Mouse (Mus musculus) cerebellum, adult 9-10 months (tissue): ENCODE data around the gene Fkbp15.

ENCODE experiments used
- DNase-seq: peaks from one replicate; pipeline ENCODE4 v3.0.0; 2022

Fkbp15 gene

GRCm38 (mm10) chr4:62313641-62314211 lies 46.6 kb downstream of the Fkbp15 start:
- DNase-seq = no peak

GRCm38 (mm10) chr4:62312821-62313220 lies 47.5 kb downstream of the Fkbp15 start:
- DNase-seq = no peak

- no peak for DNase-seq
Observed at GRCm38 (mm10) chr4:62308406-62308805, 51.9 kb downstream of the Fkbp15 start.

GRCm38 (mm10) chr4:62306840-62307239 lies 53.5 kb downstream of the Fkbp15 start:
- no peak for DNase-seq

GRCm38 (mm10) chr4:62306301-62306700 lies 54.0 kb downstream of the Fkbp15 start:
- DNase-seq = no peak

- DNase-seq = no peak
Observed at GRCm38 (mm10) chr4:62303288-62303687, 57.1 kb downstream of the Fkbp15 start.

GRCm38 (mm10) chr4:62302795-62303194 lies 57.6 kb downstream of the Fkbp15 start:
- DNase-seq = no peak

- DNase-seq = no peak
Observed at GRCm38 (mm10) chr4:62300001-62300400, 60.3 kb downstream of the Fkbp15 start.

GRCm38 (mm10) chr4:62297280-62298130 lies 62.8 kb downstream of the Fkbp15 start:
- DNase-seq = no peak

- no peak for DNase-seq
Observed at GRCm38 (mm10) chr4:62294741-62295140, 65.6 kb downstream of the Fkbp15 start.

GRCm38 (mm10) chr4:62293219-62293861 lies 67.0 kb downstream of the Fkbp15 start:
- no peak for DNase-seq

GRCm38 (mm10) chr4:62292461-62293180 lies 67.7 kb downstream of the Fkbp15 start:
- DNase-seq = peak; percentile 69

GRCm38 (mm10) chr4:62290816-62291505 lies 69.4 kb downstream of the Fkbp15 start:
- DNase-seq = no peak

- DNase-seq = no peak
Observed at GRCm38 (mm10) chr4:62289226-62289625, 71.1 kb downstream of the Fkbp15 start.

- no peak for DNase-seq
Observed at GRCm38 (mm10) chr4:62286992-62287900, 73.1 kb downstream of the Fkbp15 start.

GRCm38 (mm10) chr4:62286257-62286991 lies 73.9 kb downstream of the Fkbp15 start:
- DNase-seq = peak; percentile 78

- no peak for DNase-seq
Observed at GRCm38 (mm10) chr4:62285576-62285975, 74.8 kb downstream of the Fkbp15 start.

GRCm38 (mm10) chr4:62282969-62283368 lies 77.4 kb downstream of the Fkbp15 start:
- DNase-seq = no peak

GRCm38 (mm10) chr4:62281319-62281718 lies 79.0 kb downstream of the Fkbp15 start:
- DNase-seq = no peak

- DNase-seq = no peak
Observed at GRCm38 (mm10) chr4:62278081-62278480, 82.3 kb downstream of the Fkbp15 start.

- no peak for DNase-seq
Observed at GRCm38 (mm10) chr4:62277222-62277621, 83.1 kb downstream of the Fkbp15 start.
